Mouse (Mus musculus) heart, embryonic 11.5 days (tissue): ENCODE data around the gene Syf2. TPM values are rescaled to one million over a fixed set of nuclear protein-coding genes. Genes with fewer than 3 reads are reported as not detected.

Experiments used
- ATAC-seq: fragments of 200-750 bp; cut with Nextera tagmentation; replicated peaks from 2 replicates; pipeline ENCODE4 v1.8.0; 2017; ENCODE audit warnings: moderate library complexity; ENCODE audit not compliant: insufficient number of reproducible peaks, low FRiP score, low TSS enrichment
- H3K27ac ChIP-seq: fragments of 300-500 bp; sonication (generic); 2 replicates; pipeline ENCODE4 v1.5.1; 2014; ENCODE audit warnings: mild to moderate bottlenecking, low read depth, low read length
- H3K27me3 ChIP-seq: fragments of 300-500 bp; sonication (generic); 2 replicates; pipeline ENCODE4 v1.6.1; 2014; ENCODE audit warnings: mild to moderate bottlenecking, low read length, mixed read lengths; ENCODE audit not compliant: control insufficient read depth, insufficient read depth
- H3K36me3 ChIP-seq: fragments of 300-500 bp; sonication (generic); 2 replicates; pipeline ENCODE4 v1.6.1; 2014; ENCODE audit warnings: mild to moderate bottlenecking, low read length, moderate library complexity, mixed read lengths; ENCODE audit not compliant: control insufficient read depth, insufficient read depth
- H3K4me1 ChIP-seq: fragments of 300-500 bp; sonication (generic); 2 replicates; pipeline ENCODE4 v1.6.1; 2014; ENCODE audit warnings: low read length; ENCODE audit not compliant: control insufficient read depth, insufficient read depth
- H3K4me2 ChIP-seq: fragments of 300-500 bp; sonication (generic); 2 replicates; pipeline ENCODE4 v1.6.1; 2014; ENCODE audit warnings: mild to moderate bottlenecking, moderate library complexity
- H3K4me3 ChIP-seq: fragments of 300-500 bp; sonication (generic); 2 replicates; pipeline ENCODE4 v1.5.1; 2014; ENCODE audit warnings: low read depth, low read length
- H3K9ac ChIP-seq: fragments of 300-500 bp; sonication (generic); 2 replicates; pipeline ENCODE4 v1.6.1; 2014; ENCODE audit warnings: mild to moderate bottlenecking, low read depth, low read length, moderate library complexity
- H3K9me3 ChIP-seq: fragments of 300-500 bp; sonication (generic); replicated peaks from 2 replicates; pipeline ENCODE4 v1.6.1; 2016; ENCODE audit warnings: low read length; ENCODE audit not compliant: control insufficient read depth
- WGBS: fragments of 180-500 bp; shearing (Covaris S2); extraction: QIAGEN DNeasy Blood & Tissue Kit; methylation state at CpG from one replicate; pipeline ENCODE4 v1.1.7; 2014; ENCODE audit not compliant: insufficient replicate concordance; 5-methylcytosine and 5-hydroxymethylcytosine counted together
- polyA plus RNA-seq: library from polyadenylated mRNA; unstranded; fragments of >200 nt; fragmentation: Nextera tagmentation; extraction: Ambion mirVana; gene quantifications from 2 replicates; pipeline ENCODE4 v1.2.1, GENCODE M21; 2014

The Syf2 gene
- polyA plus RNA-seq, 1 experiment from 2014 or later = 59.5 TPM

- 77% methylated on average over 8 of the region's 8 CpGs for WGBS
- peaks cover 13% of the 10 kb centered on the region for H3K4me1 ChIP-seq
- H3K27me3 ChIP-seq = no peaks in the 10 kb centered on the region
- no peaks in the 10 kb centered on the region for H3K36me3 ChIP-seq
- no peak for ATAC-seq
- H3K27ac ChIP-seq = no peak overlapping the region
- no peak overlapping the region for H3K9ac ChIP-seq
- no peak overlapping the region for H3K4me2 ChIP-seq
- H3K4me3 ChIP-seq = no peak overlapping the region
- H3K9me3 ChIP-seq = no peaks in the 10 kb centered on the region
Observed at GRCm38 (mm10) chr4:134978930-134979329, 48.2 kb downstream of the Syf2 start.

GRCm38 (mm10) chr4:134981959-134982431 lies 51.3 kb downstream of the Syf2 start:
- no peak overlapping the region for H3K9ac ChIP-seq
- no peaks in the 10 kb centered on the region for H3K27me3 ChIP-seq
- H3K4me1 ChIP-seq = peaks cover 13% of the 10 kb centered on the region
- no peak overlapping the region for H3K4me3 ChIP-seq
- no peaks in the 10 kb centered on the region for H3K36me3 ChIP-seq
- peak; percentile 94 for ATAC-seq
- 23% methylated on average over 7 of the region's 7 CpGs for WGBS
- 0 out of 2 replicates have a peak overlapping the region, but pooled peaks have one; percentile 4 for H3K4me2 ChIP-seq
- peak overlapping the region; percentile 77; the same call in 1 of the 2 replicates for H3K27ac ChIP-seq
- H3K9me3 ChIP-seq = no peaks in the 10 kb centered on the region

DNA sequence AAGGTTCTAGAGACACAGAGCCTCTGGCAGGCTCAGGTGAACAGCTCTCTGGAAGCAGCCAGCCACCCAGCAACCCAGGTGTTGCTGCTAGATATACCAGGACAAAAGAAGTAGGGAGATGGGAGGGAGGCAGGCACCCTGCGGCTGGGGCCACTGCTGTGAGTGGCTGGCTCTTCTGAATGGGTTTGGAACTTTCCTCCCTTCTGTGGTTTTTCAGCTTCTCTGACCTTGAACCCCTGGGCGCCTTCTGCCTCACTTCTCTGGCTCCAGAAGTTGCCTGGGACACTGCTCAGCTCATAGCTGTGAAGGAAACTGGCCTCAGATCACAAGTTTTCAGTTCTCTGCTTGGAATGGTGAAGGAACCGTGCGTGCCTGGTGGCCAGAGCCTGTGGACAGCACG lies 52.4 kb downstream of the Syf2 start:
- whole genome bisulfite sequencing = 46% methylated on average over 5 of the region's 5 CpGs
- Histone ChIP-seq H3K4me2 (no peak overlapping the region), H3K27ac (peak overlapping the region; percentile 75)

DNA sequence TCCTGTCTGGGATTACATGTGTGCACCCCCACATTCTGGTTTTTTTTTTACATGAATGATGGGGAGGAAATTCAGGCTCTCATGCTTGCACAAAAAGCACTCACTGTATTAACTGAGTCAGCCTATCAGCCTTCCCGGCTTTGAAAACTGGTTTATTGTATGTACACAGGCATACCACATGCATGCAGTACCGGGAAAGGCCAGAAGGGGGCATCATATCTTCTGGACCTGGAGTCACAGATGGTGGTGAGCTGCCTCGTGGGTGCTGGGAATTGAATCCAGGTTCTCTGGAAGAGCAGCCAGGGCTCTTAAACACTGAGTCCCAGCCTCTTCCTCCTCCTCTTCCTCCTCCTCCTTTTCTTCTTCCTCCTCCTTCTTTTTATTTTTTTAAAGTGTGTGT lies 53.9 kb downstream of the Syf2 start:
- H3K36me3 ChIP-seq = no peaks in the 10 kb centered on the region
- H3K27me3 ChIP-seq = no peaks in the 10 kb centered on the region
- 72% methylated on average over 3 of the region's 3 CpGs for WGBS
- no peak overlapping the region for H3K27ac ChIP-seq
- no peak overlapping the region for H3K4me2 ChIP-seq
- no peak for ATAC-seq
- H3K4me3 ChIP-seq = no peak overlapping the region
- no peak overlapping the region for H3K9ac ChIP-seq
- peaks cover 13% of the 10 kb centered on the region for H3K4me1 ChIP-seq
- H3K9me3 ChIP-seq = no peaks in the 10 kb centered on the region

More for the DNA sequence above, 52.4 kb downstream of the Syf2 start:
- no peak overlapping the region for H3K9ac ChIP-seq
- H3K9me3 ChIP-seq = no peaks in the 10 kb centered on the region
- H3K36me3 ChIP-seq = no peaks in the 10 kb centered on the region
- H3K4me1 ChIP-seq = peaks cover 13% of the 10 kb centered on the region
- ATAC-seq = no peak
- no peak overlapping the region for H3K4me3 ChIP-seq
- no peaks in the 10 kb centered on the region for H3K27me3 ChIP-seq

- Histone ChIP-seq H3K4me2 (no peak overlapping the region), H3K36me3 (no peaks in the 10 kb centered on the region), H3K9me3 (no peaks in the 10 kb centered on the region), H3K27me3 (0 out of 2 replicates have a peak, but pooled peaks cover 3% of the 10 kb centered on the region), H3K4me3 (no peak overlapping the region), H3K27ac (no peak overlapping the region), H3K4me1 (peaks cover 13% of the 10 kb centered on the region), H3K9ac (no peak overlapping the region)
- no peak for ATAC-seq
- 77% methylated on average over 11 of the region's 11 CpGs for WGBS
Observed at GRCm38 (mm10) chr4:134985626-134986335, 55.1 kb downstream of the Syf2 start.

DNA sequence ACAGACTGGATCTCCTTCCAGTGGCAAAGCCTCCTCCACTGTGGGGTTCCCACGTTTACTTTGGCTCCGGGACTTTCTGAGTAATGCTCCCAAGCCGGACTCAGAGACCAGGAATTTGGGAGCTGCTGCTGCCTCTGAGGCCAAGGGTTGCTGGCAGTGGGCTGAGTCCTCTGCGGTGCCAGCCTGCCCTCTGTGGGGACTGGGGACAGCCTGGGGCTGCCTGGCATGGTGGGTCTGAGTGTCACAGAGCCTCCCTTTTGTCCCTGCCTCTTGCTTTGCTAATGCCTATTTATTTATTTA lies 55.6 kb downstream of the Syf2 start:
- no peaks in the 10 kb centered on the region for H3K36me3 ChIP-seq
- no peak for ATAC-seq
- H3K27ac ChIP-seq = no peak overlapping the region
- no peaks in the 10 kb centered on the region for H3K9me3 ChIP-seq
- H3K4me3 ChIP-seq = no peak overlapping the region
- 0 out of 2 replicates have a peak, but pooled peaks cover 3% of the 10 kb centered on the region for H3K27me3 ChIP-seq
- H3K9ac ChIP-seq = no peak overlapping the region
- peaks cover 13% of the 10 kb centered on the region for H3K4me1 ChIP-seq
- no peak overlapping the region for H3K4me2 ChIP-seq
- WGBS = 74% methylated on average over 4 of the region's 4 CpGs

DNA sequence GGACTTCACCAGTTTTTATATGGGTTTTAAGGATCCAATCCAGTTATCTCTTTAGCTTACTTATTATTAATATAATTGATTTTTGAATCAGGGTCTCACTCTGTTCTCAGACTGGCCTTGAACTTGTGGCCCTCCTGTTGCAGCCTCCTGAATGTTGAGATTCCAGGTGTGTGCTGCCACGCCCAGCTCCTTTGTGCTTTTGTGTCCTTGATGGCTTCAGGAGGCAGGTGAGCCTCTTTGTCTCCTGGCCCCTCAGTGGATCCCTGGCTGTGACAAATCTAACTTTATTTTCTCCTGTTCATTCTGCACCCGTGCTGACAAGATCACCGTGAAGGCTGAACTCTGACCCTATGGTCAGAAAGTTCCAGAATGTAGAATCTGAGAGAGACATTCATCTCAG lies 56.3 kb downstream of the Syf2 start:
- 0 out of 2 replicates have a peak, but pooled peaks cover 3% of the 10 kb centered on the region for H3K27me3 ChIP-seq
- no peak for ATAC-seq
- H3K9me3 ChIP-seq = no peaks in the 10 kb centered on the region
- no peaks in the 10 kb centered on the region for H3K36me3 ChIP-seq
- peaks cover 9% of the 10 kb centered on the region for H3K4me1 ChIP-seq
- H3K4me2 ChIP-seq = no peak overlapping the region
- no peak overlapping the region for H3K4me3 ChIP-seq
- no peak overlapping the region for H3K27ac ChIP-seq
- no peak overlapping the region for H3K9ac ChIP-seq
- WGBS = 80% methylated on average over 3 of the region's 3 CpGs
